Mouse (Mus musculus) right cerebral cortex, adult 2 months (tissue): Measurements from ENCODE around the gene Gm11938.
"Not testable (repeated sequence)": the region's sequence is repeated elsewhere in the genome, so short reads cannot be mapped to it uniquely, and the experiment has no call there.

ENCODE experiments used
- DNase-seq, 2 experiments: peaks; one replicate each; pipeline ENCODE4 v3.0.0; 2021 to 2022; ENCODE audit warnings: low spot score in 2 of 2

The Gm11938 gene

DNA sequence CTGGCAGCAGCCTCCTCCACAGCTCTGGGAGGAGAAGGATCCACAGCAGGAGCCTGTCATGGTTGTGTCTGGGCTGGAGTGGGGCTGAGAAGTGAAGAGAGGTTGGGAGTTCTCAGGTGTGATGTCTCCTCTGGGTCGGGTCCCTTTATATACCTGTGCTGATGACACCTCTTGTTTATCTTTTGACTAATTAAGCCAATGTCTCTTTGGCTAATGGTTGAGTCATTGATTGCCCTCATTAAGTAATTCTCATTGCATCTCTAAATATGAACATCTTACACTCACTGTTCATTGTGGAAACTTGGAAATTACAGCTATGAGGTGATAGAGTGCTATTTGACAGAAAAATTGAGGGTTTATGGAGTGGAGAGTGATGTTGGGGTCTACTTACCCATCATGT, at the start of gene Gm11938:
TSS of gene Gm11938 (minus strand) at position 101 of the 400 bp plus-strand sequence.
- DNase-seq = not testable (repeated sequence)

DNA sequence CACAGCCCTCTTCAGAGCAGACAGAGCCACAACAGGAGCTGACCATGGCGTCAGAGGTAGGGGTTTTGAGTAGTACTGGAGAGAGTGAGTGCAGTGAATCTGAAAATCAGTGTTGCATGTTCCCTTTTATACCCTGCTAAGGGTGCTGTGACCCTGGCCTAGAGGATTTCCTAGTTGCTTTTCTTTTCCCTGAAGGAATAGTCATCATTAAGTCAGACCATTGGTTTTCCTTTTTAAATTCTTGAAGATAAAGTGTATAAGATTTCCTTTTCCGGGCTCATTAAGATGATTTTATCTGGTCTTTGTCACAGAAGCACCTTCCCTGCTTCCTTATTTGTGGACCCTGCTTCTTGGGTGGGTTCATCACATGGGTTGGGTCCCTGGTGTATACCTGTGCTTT, 47.0 kb upstream of the Gm11938 start, which contains the start of gene Gm11555:
TSS of gene Gm11555 (minus strand) at position 101 of the 400 bp plus-strand sequence.
- DNase-seq = no peak

GRCm38 (mm10) chr11:99646444-99646843, 43.3 kb upstream of the Gm11938 start:
- DNase-seq = peak; percentile 13 to 19

DNA sequence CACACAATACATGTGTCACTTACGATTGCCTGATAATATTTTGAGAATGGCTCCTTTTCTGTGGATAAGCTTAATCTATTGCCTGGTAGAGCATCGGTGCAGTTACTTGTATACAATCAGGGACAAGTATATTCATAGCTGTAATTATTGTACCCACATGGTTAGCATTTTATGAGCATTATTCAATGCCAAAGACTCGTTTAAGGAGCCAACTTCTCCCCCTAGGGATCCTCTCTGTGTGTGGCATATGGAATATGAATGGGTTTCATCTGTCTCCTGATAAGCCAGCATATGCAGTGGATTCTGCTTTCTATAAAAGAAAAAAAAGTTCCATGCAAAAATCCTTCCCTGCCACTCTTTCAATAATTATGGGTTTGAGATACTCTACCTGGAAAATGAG, 41.2 kb upstream of the Gm11938 start:
- DNase-seq = no peak

DNA sequence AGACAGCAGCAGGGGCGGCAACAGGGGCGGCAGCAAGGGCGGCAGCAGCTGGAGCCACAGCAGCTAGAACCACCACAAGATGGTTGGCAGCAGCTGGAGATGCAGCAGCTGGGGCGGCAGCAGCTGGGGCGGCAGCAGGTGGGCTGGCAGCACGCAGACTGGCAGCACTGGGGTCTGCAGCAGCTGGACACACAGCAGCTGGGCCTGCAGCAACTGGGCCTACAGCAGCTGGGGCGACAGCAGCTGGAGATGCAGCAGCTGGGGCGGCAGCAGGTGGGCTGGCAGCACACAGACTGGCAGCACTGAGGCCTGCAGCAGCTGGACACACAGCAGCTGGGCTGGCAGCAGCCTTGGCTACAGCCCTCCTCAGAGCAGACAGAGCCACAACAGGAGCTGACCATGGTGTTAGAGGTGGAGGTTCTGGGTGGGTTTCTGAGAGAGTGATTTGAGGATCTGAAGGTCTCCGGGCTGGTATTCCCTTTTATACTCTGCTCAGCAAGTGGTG, 40.6 kb upstream of the Gm11938 start, which contains the start of gene Krtap4-7:
TSS of gene Krtap4-7 (minus strand) at position 455 of the 505 bp plus-strand sequence.
- not testable (repeated sequence) for DNase-seq

DNA sequence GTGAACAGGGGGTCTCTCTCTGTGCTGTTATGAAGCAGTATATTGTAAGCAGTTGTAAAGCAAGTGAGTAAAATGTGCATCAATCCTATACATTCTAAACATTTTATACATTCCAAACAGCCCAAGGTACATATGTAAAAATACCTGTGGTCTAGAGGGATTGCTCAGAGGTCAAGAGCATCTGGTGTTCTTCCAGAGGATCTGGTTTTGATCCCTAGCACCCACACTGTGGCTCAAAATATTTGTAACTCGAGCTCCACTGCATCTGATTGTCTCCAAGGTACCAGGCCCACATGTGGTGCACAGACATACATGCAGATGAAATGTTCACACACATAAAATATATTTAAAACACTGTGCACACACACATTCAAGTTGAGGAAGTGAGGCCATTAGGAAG, 37.8 kb upstream of the Gm11938 start:
- DNase-seq = no peak

DNA sequence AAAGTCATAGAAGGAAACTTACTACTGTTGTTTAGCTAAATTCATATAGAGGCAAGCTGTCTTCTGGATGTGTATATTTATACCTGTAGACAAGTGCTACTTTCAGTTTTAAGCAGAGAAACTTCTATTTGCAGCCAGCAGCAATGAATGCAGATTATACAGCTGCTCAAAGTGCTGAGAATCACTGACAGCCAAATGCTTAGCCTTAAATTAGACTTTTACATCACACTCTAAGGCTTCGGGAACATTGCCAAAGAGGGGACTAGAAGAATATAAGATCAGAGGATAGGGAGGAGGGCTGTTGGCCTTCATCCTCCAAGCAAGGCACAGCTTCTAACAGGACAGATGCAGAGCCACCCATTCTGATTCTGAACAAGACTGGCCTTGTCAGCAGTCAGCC, 34.0 kb upstream of the Gm11938 start:
- DNase-seq = no peak

DNA sequence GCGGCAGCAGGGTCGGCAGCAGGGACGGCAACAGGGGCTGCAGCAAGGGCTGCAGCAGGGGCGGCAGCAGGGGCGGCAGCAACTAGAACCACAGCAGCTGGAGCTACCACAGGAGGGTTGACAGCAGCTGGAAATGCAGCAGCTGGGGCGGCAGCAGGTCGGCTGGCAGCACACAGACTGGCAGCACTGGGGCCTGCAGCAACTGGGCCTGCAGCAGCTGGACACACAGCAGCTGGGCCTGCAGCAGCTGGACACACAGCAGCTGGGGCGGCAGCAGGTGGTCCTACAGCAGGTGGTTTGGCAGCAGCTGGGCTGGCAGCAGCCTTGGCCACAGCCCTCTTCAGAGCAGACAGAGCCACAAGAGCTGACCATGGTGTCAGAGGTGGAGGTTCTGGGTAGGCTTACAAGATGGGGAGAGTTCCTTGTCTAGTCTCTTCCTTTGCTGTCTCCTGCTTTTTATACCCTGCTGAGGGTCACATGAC, 31.6 kb upstream of the Gm11938 start, which contains the start of gene Krtap4-2:
TSS of gene Krtap4-2 (minus strand) at position 432 of the 482 bp plus-strand sequence.
- no peak for DNase-seq

DNA sequence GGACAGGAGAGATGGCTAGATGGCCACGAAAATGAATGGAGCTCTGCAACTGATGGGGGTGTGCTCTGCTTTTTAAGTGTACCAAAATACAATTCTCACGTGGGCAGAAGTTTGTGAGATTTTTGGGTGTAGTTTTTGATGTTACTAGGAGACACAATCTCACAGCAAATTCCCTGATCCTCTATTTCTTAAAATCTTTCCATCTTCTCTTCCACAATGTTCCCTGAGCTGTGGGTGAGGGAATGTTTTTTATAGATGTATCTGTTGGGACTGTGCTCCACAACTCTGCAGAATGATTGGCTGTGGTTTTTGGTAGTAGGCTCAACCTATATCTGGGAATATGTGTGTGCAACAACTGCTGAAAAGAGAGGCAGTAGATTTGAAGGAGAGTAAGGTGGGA, 30.2 kb upstream of the Gm11938 start:
- peak in 1 of 2 experiments; percentile 15 for DNase-seq

- DNase-seq = no peak
Observed at GRCm38 (mm10) chr11:99630890-99631289, 27.8 kb upstream of the Gm11938 start.

GRCm38 (mm10) chr11:99628138-99628537, 25.0 kb upstream of the Gm11938 start, which contains the start of gene Krtap4-1:
Krtap4-1 (minus strand) TSS chr11:99628238.
- no peak for DNase-seq

DNA sequence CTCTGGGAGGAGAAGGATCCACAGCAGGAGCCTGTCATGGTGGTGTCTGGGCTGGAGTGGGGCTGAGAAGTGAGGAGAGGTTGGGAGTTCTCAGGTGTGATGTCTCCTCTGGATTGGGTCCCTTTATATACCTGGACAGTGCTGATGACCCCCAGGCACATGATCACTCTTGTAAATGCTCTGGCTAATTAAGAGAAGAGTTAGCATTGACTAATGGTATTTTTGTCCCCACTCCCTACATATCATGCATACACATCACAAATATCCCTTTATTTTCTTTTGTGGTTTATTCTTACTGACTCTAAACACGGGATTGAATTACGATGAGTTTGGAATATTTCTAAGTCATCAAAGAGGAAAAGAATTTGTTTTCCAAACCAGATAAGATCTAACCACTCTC, 17.2 kb upstream of the Gm11938 start, which contains the start of gene Gm11562:
TSS of gene Gm11562 (minus strand) at position 101 of the 400 bp plus-strand sequence.
- no peak for DNase-seq

DNA sequence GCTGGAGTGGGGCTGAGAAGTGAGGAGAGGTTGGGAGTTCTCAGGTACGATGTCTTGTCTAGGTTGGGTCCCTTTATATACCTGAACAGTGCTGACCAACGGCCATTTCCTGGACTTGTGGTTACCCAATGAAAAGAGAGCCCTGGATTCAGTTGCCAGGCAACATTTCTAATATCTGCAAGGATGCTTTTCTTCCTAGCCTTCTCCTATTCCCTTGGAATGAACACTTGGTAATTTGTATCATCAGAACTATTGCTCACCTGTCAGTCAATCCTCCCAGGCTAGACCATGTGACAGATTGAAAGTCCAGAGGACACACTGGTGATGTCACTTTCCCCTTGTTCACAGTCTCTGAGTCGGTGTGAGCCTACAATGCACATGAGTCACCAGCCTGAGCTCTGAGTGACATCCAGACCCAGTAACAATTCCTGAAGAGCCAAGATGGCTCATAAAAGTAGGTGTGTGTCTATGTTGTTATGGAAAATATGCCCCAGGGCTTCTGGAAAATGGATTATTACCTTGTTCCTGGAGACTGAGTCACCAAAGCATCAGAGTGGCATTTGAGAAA, 11.8 kb upstream of the Gm11938 start, which contains the start of gene Krtap2-4:
TSS of gene Krtap2-4 (minus strand) at position 51 of the 568 bp plus-strand sequence.
- DNase-seq = no peak

DNA sequence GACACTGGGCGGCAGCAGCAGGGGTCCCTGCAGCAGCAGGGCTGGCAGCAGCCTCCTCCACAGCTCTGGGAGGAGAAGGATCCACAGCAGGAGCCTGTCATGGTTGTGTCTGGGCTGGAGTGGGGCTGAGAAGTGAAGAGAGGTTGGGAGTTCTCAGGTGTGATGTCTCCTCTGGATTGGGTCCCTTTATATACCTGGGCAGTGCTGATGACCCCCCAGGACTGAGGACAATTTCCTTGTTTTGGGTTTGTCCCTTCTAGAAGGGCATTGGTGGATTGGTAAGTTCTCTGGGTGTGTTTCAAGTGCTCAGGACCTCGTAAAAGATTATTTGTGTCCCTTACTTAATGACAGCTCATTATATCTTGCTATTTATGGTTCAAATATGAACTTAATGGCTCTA, 7.0 kb upstream of the Gm11938 start, which contains the start of gene Gm11937:
TSS of gene Gm11937 (minus strand) at position 101 of the 400 bp plus-strand sequence.
- not testable (repeated sequence) for DNase-seq

GRCm38 (mm10) chr11:99609126-99609525, 6.0 kb upstream of the Gm11938 start:
- DNase-seq = peak; percentile 49 to 50

DNA sequence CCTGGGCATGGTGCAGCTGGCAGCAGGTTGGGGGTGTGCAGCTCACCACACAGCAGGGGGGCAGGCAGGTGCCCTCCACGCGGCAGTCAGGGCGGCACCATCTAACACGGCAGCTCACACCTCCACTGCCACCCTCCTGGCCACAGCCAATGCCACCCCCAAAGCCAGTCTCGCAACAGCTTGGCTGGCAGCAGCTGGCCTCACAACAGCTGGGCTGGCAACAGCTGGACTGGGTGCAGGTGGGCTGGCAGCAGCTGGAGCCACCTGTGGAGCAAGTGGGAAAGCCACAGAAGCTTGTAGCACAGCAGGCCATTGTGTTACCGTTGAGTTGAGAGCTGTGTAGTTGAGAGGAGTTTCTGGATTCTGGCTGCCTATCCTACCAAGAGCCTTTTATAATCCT, 5.4 kb downstream of the Gm11938 start, which contains the start of gene Krtap9-3:
TSS of gene Krtap9-3 (minus strand) at position 364 of the 400 bp plus-strand sequence.
- not testable (repeated sequence) for DNase-seq

DNA sequence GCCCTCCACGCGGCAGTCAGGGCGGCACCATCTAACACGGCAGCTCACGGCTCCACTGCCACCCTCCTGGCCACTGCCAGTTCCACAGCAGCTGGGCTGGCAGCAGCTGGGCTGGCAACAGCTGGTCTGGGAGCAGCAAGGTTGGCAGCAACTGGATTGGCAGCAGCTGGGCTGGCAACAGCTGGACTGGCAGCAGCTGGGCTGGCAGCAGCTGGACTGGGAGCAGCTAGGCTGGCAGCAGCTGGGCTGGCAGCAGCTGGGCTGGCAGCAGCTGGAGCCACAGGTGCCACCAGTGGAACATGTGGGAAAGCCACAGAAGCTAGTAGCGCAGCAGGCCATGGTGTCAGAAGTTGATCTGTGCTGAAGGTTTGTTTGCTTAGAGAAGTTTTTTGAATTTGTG, 12.1 kb downstream of the Gm11938 start, which contains the start of gene Krtap1-3:
TSS of gene Krtap1-3 (minus strand) at position 359 of the 400 bp plus-strand sequence.
- DNase-seq = no peak

- DNase-seq = peak; percentile 17 to 19
Observed at GRCm38 (mm10) chr11:99585096-99585495, 18.0 kb downstream of the Gm11938 start.

- no peak for DNase-seq
Observed at GRCm38 (mm10) chr11:99583245-99583704, 19.8 kb downstream of the Gm11938 start, which contains the start of gene Krtap1-4. Krtap1-4 (minus strand) TSS chr11:99583654.

- peak in 1 of 2 experiments; percentile 25 for DNase-seq
Observed at GRCm38 (mm10) chr11:99581564-99581963, 21.5 kb downstream of the Gm11938 start.

DNA sequence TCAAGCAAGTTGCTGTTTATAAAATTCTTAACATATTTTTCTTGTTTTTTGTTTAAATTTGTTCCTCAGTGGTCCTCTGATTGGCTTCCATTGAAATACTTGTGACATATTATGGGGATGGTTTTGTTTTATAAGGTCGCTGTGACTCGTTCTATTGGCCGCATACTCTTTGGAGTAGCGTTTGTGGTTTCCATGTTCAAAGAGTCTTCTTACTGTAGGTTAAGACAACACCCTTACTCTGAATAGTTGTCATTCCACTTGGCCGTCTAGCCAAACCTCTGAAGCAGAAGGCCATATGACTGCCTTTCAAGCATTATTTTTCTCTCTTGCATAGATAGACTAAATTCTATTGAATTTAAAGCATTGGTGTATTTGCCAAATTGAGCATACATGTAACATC, 22.1 kb downstream of the Gm11938 start:
- DNase-seq = no peak

GRCm38 (mm10) chr11:99580636-99581035, 22.5 kb downstream of the Gm11938 start, which contains the start of gene Krtap1-5:
Krtap1-5 (minus strand) TSS chr11:99581016.
- no peak for DNase-seq
